Mouse (Mus musculus) midbrain, embryonic 16.5 days (tissue): Measurements from ENCODE around the gene Olfr56. TPM values are rescaled to one million over a fixed set of nuclear protein-coding genes. Genes with fewer than 3 reads are reported as not detected.
A peak's percentile ranks its signal among the peaks of the same experiment; 100 is the strongest.

ENCODE experiments used
- ATAC-seq: fragments of 200-750 bp; cut with Nextera tagmentation; 2 replicates; pipeline ENCODE4 v1.8.0; 2017; ENCODE audit warnings: moderate TSS enrichment
- H3K27ac ChIP-seq: fragments of 300-500 bp; sonication (generic); 2 replicates; pipeline ENCODE4 v1.5.1; 2014; ENCODE audit warnings: mild to moderate bottlenecking, low read length, mixed read lengths
- H3K27me3 ChIP-seq: fragments of 300-500 bp; sonication (generic); 2 replicates; pipeline ENCODE4 v1.6.1; 2014; ENCODE audit warnings: low read depth, low read length, mixed read lengths; ENCODE audit not compliant: control insufficient read depth, insufficient read depth
- H3K36me3 ChIP-seq: fragments of 300-500 bp; sonication (generic); 2 replicates; pipeline ENCODE4 v1.6.1; 2014; ENCODE audit warnings: mild to moderate bottlenecking, low read length, moderate library complexity, mixed read lengths; ENCODE audit not compliant: control insufficient read depth, insufficient read depth
- H3K4me1 ChIP-seq: fragments of 300-500 bp; sonication (generic); 2 replicates; pipeline ENCODE4 v1.6.1; 2014; ENCODE audit warnings: mild to moderate bottlenecking, low read length, mixed read lengths; ENCODE audit not compliant: control insufficient read depth, insufficient read depth
- H3K4me2 ChIP-seq: fragments of 300-500 bp; sonication (generic); 2 replicates; pipeline ENCODE4 v1.6.1; 2014; ENCODE audit warnings: mild to moderate bottlenecking, low read length, mixed read lengths
- H3K4me3 ChIP-seq: fragments of 300-500 bp; sonication (generic); 2 replicates; pipeline ENCODE4 v1.5.1; 2014; ENCODE audit warnings: low read depth, mild to moderate bottlenecking, low read length, moderate library complexity, mixed read lengths
- H3K9ac ChIP-seq: fragments of 300-500 bp; sonication (generic); 2 replicates; pipeline ENCODE4 v1.6.1; 2014; ENCODE audit warnings: low read depth, low read length, mixed read lengths
- H3K9me3 ChIP-seq: fragments of 300-500 bp; sonication (generic); replicated peaks from 2 replicates; pipeline ENCODE4 v1.6.1; 2014; ENCODE audit warnings: mild to moderate bottlenecking, low read length, mixed read lengths; ENCODE audit not compliant: control insufficient read depth, poor library complexity, severe bottlenecking
- WGBS: fragments of 180-500 bp; shearing (Covaris S2); extraction: QIAGEN DNeasy Blood & Tissue Kit; methylation state at CpG from one replicate; pipeline ENCODE4 v1.1.7; 2014; 5-methylcytosine and 5-hydroxymethylcytosine counted together
- polyA plus RNA-seq: library from polyadenylated mRNA; unstranded; fragments of >200 nt; fragmentation: Nextera tagmentation; extraction: Ambion mirVana; gene quantifications from 2 replicates; pipeline ENCODE4 v1.2.1, GENCODE M21; 2015

Olfr56 gene
- polyA plus RNA-seq, 1 experiment from 2014 or later, result not detected

DNA sequence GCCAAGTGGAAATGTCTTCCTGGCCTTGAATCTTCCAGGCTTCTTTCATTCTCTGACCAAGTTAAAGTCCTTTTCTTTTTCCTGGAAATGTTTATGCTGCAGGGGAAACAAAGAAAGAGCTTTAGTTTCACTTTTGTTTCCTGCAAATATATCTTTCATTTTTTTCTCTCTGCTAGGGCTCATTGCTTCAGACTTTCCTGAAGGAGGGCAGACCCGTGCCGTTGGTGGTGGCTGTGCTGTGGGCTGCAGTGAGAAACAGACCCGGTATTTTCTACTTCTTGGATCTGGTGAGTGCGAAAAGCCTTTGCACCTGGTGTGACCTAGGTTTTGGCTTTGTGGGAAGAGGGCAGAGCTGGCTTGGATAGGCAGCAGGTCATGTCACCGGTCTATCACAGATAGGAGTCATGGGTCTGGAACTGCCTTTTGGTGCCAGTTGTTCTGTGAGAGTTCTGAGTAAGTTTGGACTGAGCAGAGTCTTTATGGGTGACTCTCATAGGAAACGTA is 108.2 kb downstream of the Olfr56 start:
- Histone ChIP-seq H3K27ac (no peak overlapping the region), H3K4me2 (no peak overlapping the region), H3K9ac (no peak overlapping the region), H3K9me3 (no peaks in the 10 kb centered on the region), H3K36me3 (no peaks in the 10 kb centered on the region), H3K27me3 (no peaks in the 10 kb centered on the region), H3K4me1 (peaks cover 3% of the 10 kb centered on the region; the same call in 1 of the 2 replicates), H3K4me3 (no peak overlapping the region)
- no peak for ATAC-seq
- 80% methylated on average over 6 of the region's 6 CpGs for WGBS

DNA sequence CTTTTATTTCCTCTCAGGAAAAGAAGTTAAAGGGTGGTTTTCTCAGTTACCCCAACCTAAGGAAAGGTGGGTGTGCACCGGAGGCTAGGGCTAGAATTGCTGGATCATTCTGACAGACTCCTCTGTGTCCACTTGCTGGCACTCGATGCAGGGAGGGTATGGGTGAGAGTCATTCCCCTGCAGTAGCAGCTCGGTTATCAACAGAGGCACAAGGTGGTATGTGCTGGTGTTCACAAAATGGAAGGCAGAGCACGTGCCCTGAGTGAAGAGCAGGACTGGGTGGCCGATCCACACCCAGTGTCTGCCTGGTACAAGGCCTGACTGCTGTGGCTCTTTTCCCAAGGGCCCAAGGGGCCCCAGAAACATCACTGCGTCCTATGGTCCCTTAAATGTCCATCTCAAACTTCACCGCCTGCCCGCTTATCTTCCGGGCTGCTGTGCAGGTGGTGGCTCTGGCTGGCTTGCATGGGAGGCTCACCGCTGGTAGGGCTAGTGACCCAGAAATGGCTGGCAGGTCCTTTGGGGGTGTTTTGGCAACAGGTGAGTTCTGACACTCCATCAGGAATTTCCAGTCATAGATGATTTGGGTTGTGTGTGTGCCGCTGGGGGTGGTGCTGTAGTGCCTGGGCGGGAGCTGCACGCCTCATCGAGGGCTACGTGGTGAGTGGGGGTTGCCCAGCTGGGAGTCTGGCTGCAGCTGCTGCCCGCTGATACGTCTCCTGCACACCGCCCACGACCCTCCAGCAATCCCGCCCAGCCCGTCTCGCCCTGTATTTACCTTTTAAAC is 109.3 kb downstream of the Olfr56 start:
- no peak for ATAC-seq
- 42% methylated on average over 22 of the region's 22 CpGs for WGBS
- Histone ChIP-seq H3K27me3 (no peaks in the 10 kb centered on the region), H3K9ac (no peak overlapping the region), H3K9me3 (no peaks in the 10 kb centered on the region), H3K4me1 (peaks cover 3% of the 10 kb centered on the region; the same call in 1 of the 2 replicates), H3K4me2 (peak overlapping the region; percentile 32; the same call in 1 of the 2 replicates), H3K27ac (no peak overlapping the region), H3K4me3 (no peak overlapping the region), H3K36me3 (no peaks in the 10 kb centered on the region)

DNA sequence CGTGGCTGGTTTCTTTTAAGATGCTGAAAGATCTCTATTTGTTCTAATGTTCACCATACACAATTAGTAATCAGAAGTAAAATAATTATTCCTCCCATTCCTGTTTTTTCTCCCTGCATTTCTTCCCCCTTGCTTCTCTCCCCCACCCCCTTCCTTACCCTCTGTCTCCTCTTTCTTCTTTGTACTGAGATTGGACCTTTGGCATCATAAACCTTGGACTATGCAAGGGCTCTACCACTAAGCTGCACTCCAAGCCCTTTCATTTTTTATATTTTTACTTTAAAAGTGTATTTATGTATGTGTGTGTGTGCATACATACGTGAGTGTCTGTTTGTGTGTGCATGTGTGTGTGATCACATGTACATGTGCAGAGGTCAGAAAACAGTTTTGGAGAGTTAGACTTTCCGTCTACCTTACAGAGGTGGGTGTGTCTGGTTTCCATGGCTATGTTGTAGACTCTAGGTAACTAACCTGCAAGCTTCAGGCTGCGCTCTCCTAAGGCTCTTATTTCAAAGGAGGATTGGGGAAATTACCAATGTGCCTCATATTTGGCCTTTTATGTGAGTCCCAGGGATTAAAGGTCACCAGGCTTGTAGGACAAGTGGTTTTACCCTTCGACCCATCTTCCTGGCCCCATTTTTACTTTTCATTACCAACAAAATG is 110.4 kb downstream of the Olfr56 start:
- Histone ChIP-seq H3K9me3 (no peaks in the 10 kb centered on the region), H3K4me1 (peaks cover 3% of the 10 kb centered on the region; the same call in 1 of the 2 replicates), H3K27ac (no peak overlapping the region), H3K4me3 (no peak overlapping the region), H3K4me2 (no peak overlapping the region), H3K27me3 (no peaks in the 10 kb centered on the region), H3K9ac (no peak overlapping the region), H3K36me3 (no peaks in the 10 kb centered on the region)
- WGBS, result 91% methylated on average over 5 of the region's 5 CpGs
- ATAC-seq, result no peak

DNA sequence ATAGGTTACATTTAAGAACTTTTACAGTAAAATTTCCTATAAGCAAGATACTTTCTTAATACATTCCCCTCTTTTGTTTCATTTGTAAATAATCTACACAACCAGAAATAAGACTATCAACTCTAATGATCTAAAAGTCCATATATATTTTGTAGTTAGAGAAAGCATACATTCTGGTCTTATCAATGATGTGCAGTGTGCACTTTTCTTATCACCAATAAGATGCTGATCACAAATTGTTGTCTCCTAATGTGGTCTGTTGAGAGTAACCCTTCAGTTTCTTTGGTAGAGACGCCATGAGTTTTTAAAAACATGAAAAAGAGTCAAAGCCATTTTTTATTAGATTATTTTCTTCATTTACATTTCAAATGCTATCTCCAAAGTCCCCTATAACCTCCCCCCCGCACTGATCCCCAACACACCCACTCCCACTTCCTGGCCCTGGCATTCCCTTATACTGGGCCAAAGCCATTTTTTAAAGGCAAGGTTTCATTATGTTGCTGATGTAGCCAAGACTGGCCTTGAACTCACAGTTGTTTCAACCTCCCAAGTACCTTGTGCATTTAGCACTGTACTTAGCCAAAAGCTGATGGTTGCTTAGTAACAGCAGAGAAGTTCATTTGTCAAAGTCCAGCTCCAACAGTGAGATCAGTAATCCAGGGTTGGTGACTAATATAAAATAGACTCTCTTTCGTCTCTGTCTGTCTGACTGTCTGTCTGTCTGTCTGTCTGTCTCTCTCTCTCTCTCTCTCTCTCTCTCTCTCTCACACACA is 111.2 kb downstream of the Olfr56 start:
- H3K36me3 ChIP-seq, result no peaks in the 10 kb centered on the region
- no peak overlapping the region for H3K27ac ChIP-seq
- no peak overlapping the region for H3K4me3 ChIP-seq
- H3K9ac ChIP-seq, result no peak overlapping the region
- no peaks in the 10 kb centered on the region for H3K9me3 ChIP-seq
- no peaks in the 10 kb centered on the region for H3K27me3 ChIP-seq
- peaks cover 3% of the 10 kb centered on the region; the same call in 1 of the 2 replicates for H3K4me1 ChIP-seq
- H3K4me2 ChIP-seq, result no peak overlapping the region
- WGBS, result 84% methylated on average over 3 of the region's 3 CpGs
- ATAC-seq, result no peak

DNA sequence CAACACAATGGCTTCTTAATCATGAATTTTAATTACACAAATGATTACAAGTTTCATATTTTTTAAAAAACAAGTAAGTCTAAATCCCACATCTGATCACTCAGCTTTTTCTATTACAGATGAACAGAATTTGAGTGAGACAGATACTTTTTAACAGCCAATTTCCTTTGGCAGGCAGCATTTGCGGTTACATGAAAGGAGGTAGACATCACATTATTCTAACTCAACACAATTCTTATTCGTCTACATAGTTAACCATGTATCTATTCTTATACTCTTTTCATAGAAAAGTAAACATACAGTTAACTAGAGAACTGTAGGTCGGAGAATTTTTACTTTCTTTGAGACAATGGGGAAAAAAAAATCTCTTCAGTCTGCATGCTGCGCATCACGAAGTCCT is 111.9 kb downstream of the Olfr56 start:
- Histone ChIP-seq H3K27me3 (no peaks in the 10 kb centered on the region), H3K4me3 (no peak overlapping the region), H3K4me1 (peaks cover 3% of the 10 kb centered on the region; the same call in 1 of the 2 replicates), H3K9ac (no peak overlapping the region), H3K9me3 (no peaks in the 10 kb centered on the region), H3K36me3 (no peaks in the 10 kb centered on the region), H3K4me2 (no peak overlapping the region), H3K27ac (no peak overlapping the region)
- WGBS, result 89% methylated on average over 5 of the region's 5 CpGs
- no peak for ATAC-seq

DNA sequence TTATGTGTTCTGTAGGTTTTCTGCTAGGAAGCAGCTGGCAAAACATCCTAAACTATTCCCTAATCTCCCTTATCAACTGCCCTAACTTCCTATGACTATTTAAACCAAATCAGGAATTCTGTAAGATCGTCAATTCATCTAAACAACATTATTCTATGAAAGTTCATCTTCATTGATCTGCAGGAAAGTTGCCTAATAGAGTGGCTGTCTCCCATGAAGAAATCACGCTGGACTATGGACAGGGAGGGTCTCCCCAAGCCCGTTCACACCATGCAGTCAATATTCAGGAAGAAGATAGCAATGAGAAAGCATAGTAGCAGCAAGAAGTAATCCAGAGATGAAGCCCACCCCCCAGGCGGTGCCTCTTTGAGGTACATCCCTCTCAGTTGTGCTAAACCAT is 112.5 kb downstream of the Olfr56 start:
- 83% methylated on average over 4 of the region's 4 CpGs for WGBS

DNA sequence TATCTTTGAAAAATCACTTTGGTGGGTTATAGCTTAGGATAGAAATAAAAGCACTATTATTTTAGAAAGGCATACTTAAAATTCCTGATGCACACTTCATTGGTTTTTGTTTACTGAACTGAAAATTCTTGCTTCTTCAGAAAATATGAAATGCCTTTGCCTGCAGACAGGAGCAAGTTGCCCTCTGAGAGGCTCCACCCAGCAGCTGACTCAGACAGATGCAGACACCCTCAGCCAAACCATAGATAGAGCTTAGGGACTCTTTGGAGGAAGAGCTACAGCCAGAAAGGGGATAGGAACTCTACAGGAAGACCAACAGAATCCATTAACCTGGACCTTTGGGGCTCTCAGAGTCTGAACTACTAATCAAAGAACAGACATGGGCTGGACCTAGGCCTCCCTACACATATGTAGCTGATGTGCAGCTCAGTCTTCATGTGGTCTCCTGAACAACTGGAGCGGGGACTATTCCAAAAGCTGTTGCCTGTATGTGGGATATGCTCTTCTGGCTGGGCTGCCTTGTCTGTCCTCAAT is 113.4 kb downstream of the Olfr56 start:
- Histone ChIP-seq H3K4me1 (peaks cover 3% of the 10 kb centered on the region; the same call in 1 of the 2 replicates), H3K4me2 (no peak overlapping the region)

More for the DNA sequence above, 112.5 kb downstream of the Olfr56 start:
- Histone ChIP-seq H3K9me3 (no peaks in the 10 kb centered on the region), H3K27ac (no peak overlapping the region), H3K4me3 (no peak overlapping the region), H3K27me3 (no peaks in the 10 kb centered on the region), H3K9ac (no peak overlapping the region), H3K4me1 (peaks cover 3% of the 10 kb centered on the region; the same call in 1 of the 2 replicates), H3K4me2 (no peak overlapping the region), H3K36me3 (no peaks in the 10 kb centered on the region)
- no peak for ATAC-seq

DNA sequence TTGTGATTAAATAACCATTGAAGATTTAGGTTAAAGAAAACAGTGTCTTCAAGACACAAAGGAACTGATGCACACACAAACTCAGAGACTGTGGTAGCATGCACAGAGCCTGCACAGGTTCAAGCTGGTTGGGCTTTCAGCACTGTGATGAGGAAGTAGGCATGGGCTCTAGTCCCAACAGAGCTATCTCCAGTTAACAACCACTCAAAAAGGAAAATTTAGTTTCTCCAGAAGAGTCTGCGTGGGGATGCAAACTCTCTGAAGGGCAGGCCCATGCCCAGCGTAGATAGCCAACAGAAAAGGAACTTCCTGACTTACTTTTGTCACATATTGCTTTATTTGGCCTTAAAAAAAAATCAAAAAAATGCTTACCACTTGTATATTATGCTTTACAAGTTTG is 114.1 kb downstream of the Olfr56 start:
- no peak overlapping the region for H3K4me3 ChIP-seq
- no peak overlapping the region for H3K27ac ChIP-seq
- no peak overlapping the region for H3K4me2 ChIP-seq
- no peaks in the 10 kb centered on the region for H3K9me3 ChIP-seq
- no peaks in the 10 kb centered on the region for H3K27me3 ChIP-seq
- H3K4me1 ChIP-seq, result peaks cover 3% of the 10 kb centered on the region; the same call in 1 of the 2 replicates
- no peak for ATAC-seq
- WGBS, result 89% methylated on average over 2 of the region's 2 CpGs
- no peaks in the 10 kb centered on the region for H3K36me3 ChIP-seq
- no peak overlapping the region for H3K9ac ChIP-seq

More for the DNA sequence above, 113.4 kb downstream of the Olfr56 start:
- Histone ChIP-seq H3K9ac (no peak overlapping the region), H3K4me3 (no peak overlapping the region), H3K9me3 (no peaks in the 10 kb centered on the region), H3K27ac (no peak overlapping the region), H3K27me3 (no peaks in the 10 kb centered on the region), H3K36me3 (no peaks in the 10 kb centered on the region)
- WGBS, result 96% methylated on average over 1 of the region's 1 CpGs
- ATAC-seq, result no peak
